Mouse (Mus musculus): ENCODE measurements around the gene Clic1.

- TF ChIP-seq ETS1 (conservative IDR thresholded peaks at IDR 0.05; ENCODE audit: low read depth, low read length), result no peak
- TF ChIP-seq POLR2A (IDR thresholded peaks at IDR 0.05; ENCODE audit: low read depth, low read length), result no peak
- TF ChIP-seq TBP (conservative IDR thresholded peaks at IDR 0.05; ENCODE audit: low read depth, low read length), result no peak
- no peak for TF ChIP-seq CTCF (conservative IDR thresholded peaks at IDR 0.05 in 1 of 2, IDR thresholded peaks at IDR 0.05 in 1 of 2; ENCODE audit: low read depth in 2 of 2, low read length in 2 of 2)
- TF ChIP-seq GABPA (IDR thresholded peaks at IDR 0.05; ENCODE audit: insufficient replicate concordance, low read depth, low read length), result no peak
- no peak for TF ChIP-seq SIN3A (IDR thresholded peaks at IDR 0.05; ENCODE audit: low read length)
- TF ChIP-seq MAFK (IDR thresholded peaks at IDR 0.05; ENCODE audit: insufficient replicate concordance, low read length), result no peak
- no peak for TF ChIP-seq ELF1 (IDR thresholded peaks at IDR 0.05; ENCODE audit: low read depth, low read length)
- TF ChIP-seq NRF1 (IDR thresholded peaks at IDR 0.05; ENCODE audit: low read depth, low read length), result no peak
- no peak for TF ChIP-seq ZC3H11A (IDR thresholded peaks at IDR 0.05; ENCODE audit: low read depth, low read length)
- TF ChIP-seq UBTF (IDR thresholded peaks at IDR 0.05; ENCODE audit: low read depth, low read length), result no peak
- TF ChIP-seq KAT2A (IDR thresholded peaks at IDR 0.05; ENCODE audit: insufficient replicate concordance, low read length), result no peak
- no peak for TF ChIP-seq MAX (IDR thresholded peaks at IDR 0.05; ENCODE audit: low read length)
- TF ChIP-seq ZNF384 (IDR thresholded peaks at IDR 0.05; ENCODE audit: low read depth, low read length), result no peak
Measured at GRCm38 (mm10) chr17:35013221-35013620, 36.5 kb upstream of the Clic1 start.
